Mouse (Mus musculus) spleen, adult 2 months (tissue): ENCODE results near the gene Hs6st3. TPM values are rescaled to one million over a fixed set of nuclear protein-coding genes. Genes with fewer than 3 reads are reported as not detected.

Experiments used
- DNase-seq, 2 experiments: peaks; one replicate each; pipeline versions ENCODE4 v3.0.0 to v3.0.0-alpha.2; 2012 to 2021; ENCODE audit warnings: low spot score in 2 of 2, low read depth in 1 of 2
- H3K27ac ChIP-seq: fragments of 200-500 bp; 2 replicates; pipeline ENCODE4 v1.5.1; 2012; ENCODE audit warnings: low read length, inconsistent platforms; ENCODE audit not compliant: insufficient read depth
- H3K27me3 ChIP-seq: fragments of 200-500 bp; 2 replicates; pipeline ENCODE4 v1.6.1; 2012; ENCODE audit warnings: mild to moderate bottlenecking, moderate library complexity, low read length, inconsistent platforms; ENCODE audit not compliant: control insufficient read depth, insufficient read depth
- H3K36me3 ChIP-seq: fragments of 200-500 bp; 2 replicates; pipeline ENCODE4 v1.6.1; 2012; ENCODE audit warnings: mild to moderate bottlenecking, low read length, inconsistent platforms; ENCODE audit not compliant: control insufficient read depth, insufficient read depth
- H3K4me1 ChIP-seq: fragments of 200-500 bp; 2 replicates; pipeline ENCODE4 v1.6.1; 2011; ENCODE audit warnings: inconsistent platforms; ENCODE audit not compliant: control insufficient read depth, insufficient read depth, insufficient read length
- H3K4me3 ChIP-seq: fragments of 200-500 bp; 2 replicates; pipeline ENCODE4 v1.5.1; 2011; ENCODE audit warnings: mild to moderate bottlenecking, inconsistent platforms; ENCODE audit not compliant: insufficient read depth, insufficient read length; ENCODE audit errors: extremely low read depth
- CTCF ChIP-seq: fragments of 200-500 bp; IDR thresholded peaks from 2 replicates; pipeline ENCODE4 v1.5.1; 2011; ENCODE audit warnings: mild to moderate bottlenecking, inconsistent platforms; ENCODE audit not compliant: insufficient read depth, insufficient read length, insufficient replicate concordance; ENCODE audit errors: extremely low read depth
- POLR2A ChIP-seq: fragments of 200-500 bp; IDR thresholded peaks from 2 replicates; pipeline ENCODE4 v1.6.1; 2011; ENCODE audit warnings: low read depth, low read length, inconsistent platforms
- WGBS: fragments of 180-500 bp; shearing (Covaris S2); methylation state at CpG from one replicate; pipeline ENCODE4 v1.1.7; 2018; 5-methylcytosine and 5-hydroxymethylcytosine counted together
- polyA plus RNA-seq: library from polyadenylated mRNA; depleted of rRNA; stranded (reverse); fragments of >200 nt; gene quantifications from 2 replicates; pipeline ENCODE4 v1.2.3, GENCODE M21; 2012

Hs6st3 gene
- polyA plus RNA-seq, 1 experiment, result not detected

DNA sequence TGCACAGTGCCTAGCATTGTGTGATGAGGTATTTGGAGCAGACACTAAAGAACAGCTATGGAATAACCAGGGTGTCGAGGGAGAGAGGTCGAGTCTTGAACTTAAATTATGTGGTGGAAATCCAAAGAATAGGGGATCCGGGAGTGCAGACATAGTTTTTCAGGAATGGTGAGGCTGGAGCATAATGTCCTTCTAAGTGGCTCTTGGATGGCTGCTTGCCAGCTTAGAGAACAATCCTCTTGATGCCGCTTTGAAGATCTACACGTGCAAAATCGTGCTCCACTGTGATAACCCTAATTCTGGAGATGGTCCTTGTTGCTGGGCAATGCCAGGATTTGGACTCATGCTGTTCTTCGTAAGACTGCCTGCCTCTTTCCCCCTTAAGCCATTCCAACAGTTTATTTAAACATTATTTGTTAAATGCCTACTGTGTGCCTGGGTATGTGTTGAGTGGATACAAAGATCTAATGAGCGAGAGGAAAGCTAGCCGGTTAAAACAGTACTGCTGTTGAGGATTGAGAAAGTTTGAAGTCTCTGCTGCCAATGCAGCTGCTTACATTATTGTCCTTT lies 1.3 kb downstream of the Hs6st3 start:
- WGBS, result 56% methylated on average over 9 of the region's 9 CpGs
- no peaks in the 10 kb centered on the region; the same call in 1 of the 2 replicates for H3K4me1 ChIP-seq
- H3K4me3 ChIP-seq, result no peak overlapping the region
- no peak overlapping the region for H3K27ac ChIP-seq
- DNase-seq, result no peak
- H3K36me3 ChIP-seq, result no peaks in the 10 kb centered on the region
- peaks cover 12% of the 10 kb centered on the region for H3K27me3 ChIP-seq
- TF ChIP-seq POLR2A, result no peak
- TF ChIP-seq CTCF, result no peak

DNA sequence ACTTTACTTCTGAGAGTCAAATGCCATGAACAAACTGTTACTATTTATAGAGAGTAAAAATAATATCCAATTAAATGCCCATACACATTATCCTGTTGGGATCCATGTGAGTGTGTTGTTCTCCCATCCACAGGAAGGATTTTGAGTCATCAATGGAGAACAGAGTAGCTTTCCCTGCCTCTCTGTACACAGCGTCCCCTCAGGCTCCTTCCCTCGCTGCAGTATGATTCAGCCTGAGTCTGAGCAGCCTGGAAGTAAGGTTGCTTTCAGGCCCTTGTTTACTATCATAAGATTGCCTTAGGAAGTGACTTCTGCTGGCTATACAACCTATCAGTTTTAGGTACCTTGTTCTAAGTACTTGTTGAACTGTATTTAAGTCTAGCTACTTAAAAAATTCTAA lies 14.9 kb downstream of the Hs6st3 start:
- no peaks in the 10 kb centered on the region for H3K4me1 ChIP-seq
- DNase-seq, result no peak
- H3K36me3 ChIP-seq, result no peaks in the 10 kb centered on the region
- no peaks in the 10 kb centered on the region for H3K27me3 ChIP-seq
- TF ChIP-seq POLR2A (no peak), CTCF (no peak)
- no peak overlapping the region for H3K4me3 ChIP-seq
- no peak overlapping the region for H3K27ac ChIP-seq
- WGBS, result 76% methylated on average over 2 of the region's 2 CpGs

DNA sequence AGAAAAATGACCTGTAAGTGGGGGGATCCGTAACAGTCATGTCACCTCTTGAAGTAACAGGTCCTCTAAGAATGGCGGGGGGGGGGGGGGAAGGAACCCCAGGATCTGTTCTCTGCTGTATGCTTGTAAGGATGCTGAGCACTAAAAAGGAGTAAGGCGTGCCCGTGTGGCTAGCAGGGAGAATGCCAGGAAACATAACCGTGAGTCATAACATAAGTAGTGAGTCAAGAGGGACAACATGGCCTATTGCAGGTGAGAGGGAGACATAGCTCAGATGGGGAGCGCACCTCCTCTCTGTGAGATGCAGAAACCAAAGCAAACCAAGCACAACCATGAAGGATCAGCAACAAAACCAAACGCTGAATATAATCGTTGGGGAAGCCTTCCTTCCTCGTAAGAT lies 55.8 kb downstream of the Hs6st3 start:
- TF ChIP-seq POLR2A (no peak), CTCF (no peak)
- DNase-seq, result no peak
- no peak overlapping the region for H3K4me3 ChIP-seq
- 87% methylated on average over 9 of the region's 9 CpGs for WGBS
- no peaks in the 10 kb centered on the region for H3K4me1 ChIP-seq
- H3K27me3 ChIP-seq, result no peaks in the 10 kb centered on the region
- H3K27ac ChIP-seq, result no peak overlapping the region
- no peaks in the 10 kb centered on the region for H3K36me3 ChIP-seq

DNA sequence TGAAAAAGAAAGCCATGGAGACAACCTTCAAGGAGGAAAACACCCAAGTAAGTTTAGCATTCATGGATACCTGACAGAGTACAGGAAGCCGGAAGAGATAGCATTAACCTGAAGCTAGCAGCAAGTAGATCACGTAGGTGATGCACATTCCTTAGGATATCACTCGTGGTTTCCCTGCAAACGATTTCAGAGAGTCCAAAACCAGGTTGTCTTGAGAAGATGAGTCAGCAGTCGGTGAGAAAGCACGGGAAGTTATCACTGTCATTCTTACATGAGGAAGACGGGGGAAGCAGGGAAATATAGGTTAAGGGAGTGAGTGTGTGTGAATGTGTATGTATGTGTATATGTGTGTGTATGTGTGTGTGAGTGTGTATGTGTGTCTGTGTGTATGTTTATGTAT lies 65.4 kb downstream of the Hs6st3 start:
- Histone ChIP-seq H3K27ac (no peak overlapping the region), H3K36me3 (no peaks in the 10 kb centered on the region), H3K4me1 (no peaks in the 10 kb centered on the region), H3K4me3 (no peak overlapping the region), H3K27me3 (no peaks in the 10 kb centered on the region)
- TF ChIP-seq POLR2A, result no peak
- no peak for TF ChIP-seq CTCF
- 74% methylated on average over 7 of the region's 7 CpGs for WGBS
- DNase-seq, result no peak

DNA sequence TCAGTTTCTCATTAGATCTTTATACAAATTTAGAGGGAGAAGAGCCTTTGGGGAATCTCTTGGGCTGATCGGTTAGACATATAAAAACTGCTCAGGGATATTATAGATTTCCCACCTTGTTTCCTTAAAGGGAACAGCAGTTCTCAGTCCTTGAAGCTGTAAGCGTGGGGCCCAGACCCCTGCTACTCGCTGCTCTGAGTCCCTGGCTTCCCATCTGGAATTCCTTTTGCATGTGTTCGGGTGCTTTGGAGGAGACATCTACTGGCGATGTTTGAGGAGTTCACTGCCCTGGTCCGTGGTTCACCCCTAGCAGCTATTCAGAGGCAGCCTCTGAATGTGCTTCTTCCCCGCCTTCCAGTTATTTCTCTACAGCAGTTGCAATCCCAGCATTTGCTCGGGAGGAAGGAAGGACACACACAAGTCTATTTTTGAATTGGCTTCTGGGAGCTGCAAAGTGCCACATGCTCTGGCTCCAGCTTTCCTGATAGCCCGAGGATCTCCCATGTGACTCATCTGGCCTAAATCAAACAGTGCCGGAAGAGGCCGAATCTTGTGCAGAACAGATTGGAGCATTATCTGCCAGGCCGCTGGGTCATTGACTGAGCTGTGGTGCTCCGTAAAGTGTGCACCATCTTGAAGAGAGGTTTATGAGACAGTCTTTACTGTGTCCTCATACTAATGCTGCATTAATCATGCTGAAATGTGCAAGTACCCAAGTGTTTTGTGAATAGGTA lies 77.6 kb downstream of the Hs6st3 start:
- TF ChIP-seq CTCF (no peak), POLR2A (no peak)
- no peaks in the 10 kb centered on the region for H3K36me3 ChIP-seq
- no peak for DNase-seq
- H3K27me3 ChIP-seq, result no peaks in the 10 kb centered on the region
- H3K4me1 ChIP-seq, result no peaks in the 10 kb centered on the region
- no peak overlapping the region for H3K27ac ChIP-seq
- no peak overlapping the region for H3K4me3 ChIP-seq
- WGBS, result 87% methylated on average over 13 of the region's 13 CpGs

DNA sequence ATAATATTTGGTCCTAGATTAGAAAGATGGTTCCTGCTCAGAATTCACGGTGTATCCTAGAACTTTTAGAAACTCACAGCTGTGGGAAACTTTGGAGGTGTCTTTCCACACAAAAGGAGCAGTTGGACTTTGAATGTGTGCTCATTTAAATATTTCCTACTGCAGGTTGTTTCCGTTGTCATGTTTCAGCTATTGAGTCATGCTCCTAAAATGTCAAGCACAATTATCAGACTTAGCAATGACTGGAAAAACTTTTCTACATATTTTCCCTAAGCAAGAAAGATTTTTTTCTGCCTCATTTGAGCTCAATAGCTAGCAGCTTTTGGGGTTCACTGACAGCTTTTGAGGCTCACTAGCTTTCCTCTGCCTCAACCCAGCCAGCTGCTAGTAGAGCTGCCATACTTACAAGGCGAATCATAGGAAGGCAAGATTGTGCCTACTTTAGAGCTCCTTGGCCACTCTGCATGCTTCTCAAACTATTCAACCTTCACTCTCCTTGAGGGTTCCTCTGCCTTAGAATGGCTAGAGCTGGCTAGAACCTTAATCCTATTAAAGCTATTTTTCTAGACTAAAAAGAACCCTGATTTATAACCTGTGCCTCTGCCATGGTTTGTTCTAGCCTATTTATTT lies 89.7 kb downstream of the Hs6st3 start:
- Histone ChIP-seq H3K4me3 (no peak overlapping the region), H3K36me3 (no peaks in the 10 kb centered on the region), H3K27me3 (no peaks in the 10 kb centered on the region), H3K27ac (no peak overlapping the region), H3K4me1 (no peaks in the 10 kb centered on the region)
- TF ChIP-seq CTCF (no peak), POLR2A (no peak)
- DNase-seq, result no peak
- 90% methylated on average over 3 of the region's 3 CpGs for WGBS

DNA sequence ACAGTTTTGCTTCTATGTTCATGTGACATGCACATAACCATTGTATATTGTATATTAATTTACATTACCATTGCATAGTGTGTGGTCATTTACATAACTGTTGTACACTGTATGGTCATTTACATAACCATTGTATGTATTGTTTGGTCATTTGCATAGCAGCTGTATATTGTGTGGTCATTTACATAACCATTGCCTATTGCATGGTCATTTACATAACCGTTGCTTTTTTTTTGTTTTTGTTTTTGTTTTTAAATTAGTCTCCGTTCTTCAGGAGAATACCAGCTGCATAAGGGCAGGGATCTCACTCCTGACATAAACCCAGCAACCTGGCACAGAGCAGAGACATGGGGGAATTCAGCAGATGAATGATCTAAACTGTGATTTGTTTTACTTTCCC lies 95.5 kb downstream of the Hs6st3 start:
- H3K27ac ChIP-seq, result no peak overlapping the region
- no peaks in the 10 kb centered on the region for H3K4me1 ChIP-seq
- no peak overlapping the region for H3K4me3 ChIP-seq
- no peaks in the 10 kb centered on the region for H3K36me3 ChIP-seq
- no peaks in the 10 kb centered on the region for H3K27me3 ChIP-seq
- no peak for TF ChIP-seq CTCF
- no peak for TF ChIP-seq POLR2A
- no peak for DNase-seq
- WGBS, result 80% methylated on average over 2 of the region's 2 CpGs
